Mouse (Mus musculus) embryonic facial prominence, embryonic 14.5 days (tissue): ENCODE results near the gene Dhx32. TPM values are rescaled to one million over a fixed set of nuclear protein-coding genes. Genes with fewer than 3 reads are reported as not detected.

Experiments used
- ATAC-seq: fragments of 200-750 bp; cut with Nextera tagmentation; 2 replicates; pipeline ENCODE4 v1.8.0; 2017; ENCODE audit warnings: low read depth, moderate number of reproducible peaks, moderate TSS enrichment
- DNase-seq: peaks from one replicate; pipeline ENCODE4 v3.0.0-alpha.2; 2015; ENCODE audit warnings: low spot score
- H3K27ac ChIP-seq: fragments of 300-500 bp; sonication (generic); replicated peaks from 2 replicates; pipeline ENCODE4 v1.5.1; 2014; ENCODE audit warnings: low read depth, mild to moderate bottlenecking, low read length, moderate library complexity
- H3K27me3 ChIP-seq: fragments of 300-500 bp; sonication (generic); replicated peaks from 2 replicates; pipeline ENCODE4 v1.6.1; 2014; ENCODE audit warnings: low read length; ENCODE audit not compliant: control insufficient read depth, insufficient read depth
- H3K36me3 ChIP-seq: fragments of 300-500 bp; sonication (generic); 2 replicates; pipeline ENCODE4 v1.6.1; 2014; ENCODE audit warnings: low read length, mixed read lengths; ENCODE audit not compliant: control insufficient read depth, insufficient read depth
- H3K4me1 ChIP-seq: fragments of 300-500 bp; sonication (generic); 2 replicates; pipeline ENCODE4 v1.6.1; 2014; ENCODE audit warnings: antibody characterized with exemption, low read length; ENCODE audit not compliant: control insufficient read depth, insufficient read depth
- H3K4me2 ChIP-seq: fragments of 300-500 bp; sonication (generic); 2 replicates; pipeline ENCODE4 v1.6.1; 2014; ENCODE audit warnings: low read depth, mild to moderate bottlenecking, low read length, moderate library complexity, mixed read lengths
- H3K4me3 ChIP-seq: fragments of 300-500 bp; sonication (generic); 2 replicates; pipeline ENCODE4 v1.5.1; 2014; ENCODE audit warnings: low read depth, mild to moderate bottlenecking, low read length
- H3K9ac ChIP-seq: fragments of 300-500 bp; sonication (generic); 2 replicates; pipeline ENCODE4 v1.6.1; 2014; ENCODE audit warnings: low read depth, mild to moderate bottlenecking, low read length, moderate library complexity, mixed read lengths
- H3K9me3 ChIP-seq: fragments of 300-500 bp; sonication (generic); 2 replicates; pipeline ENCODE4 v1.6.1; 2016; ENCODE audit warnings: low read length; ENCODE audit not compliant: control insufficient read depth
- WGBS: fragments of 180-500 bp; shearing (Covaris S2); extraction: QIAGEN DNeasy Blood & Tissue Kit; methylation state at CpG from one replicate; pipeline ENCODE4 v1.1.7; 2014; 5-methylcytosine and 5-hydroxymethylcytosine counted together
- polyA plus RNA-seq: library from polyadenylated mRNA; unstranded; fragments of >200 nt; fragmentation: Nextera tagmentation; extraction: Ambion mirVana; gene quantifications from 2 replicates; pipeline ENCODE4 v1.2.1, GENCODE M21; 2014

Gene Dhx32
- polyA plus RNA-seq, 1 experiment from 2014 or later: 32.2 TPM

- Histone ChIP-seq H3K27ac (no peak overlapping the region), H3K9me3 (no peaks in the 10 kb centered on the region), H3K27me3 (no peaks in the 10 kb centered on the region), H3K4me2 (no peak overlapping the region), H3K4me1 (no peaks in the 10 kb centered on the region), H3K9ac (no peak overlapping the region), H3K4me3 (no peak overlapping the region), H3K36me3 (peaks cover 3% of the 10 kb centered on the region; the same call in 1 of the 2 replicates)
- 85% methylated on average over 8 of the region's 8 CpGs for WGBS
- no peak for ATAC-seq
- DNase-seq: no peak
These were observed 35.2 kb downstream of the Dhx32 start for GRCm38 (mm10) chr7:133747372-133747771.

- Histone ChIP-seq H3K4me2 (no peak overlapping the region), H3K27me3 (no peaks in the 10 kb centered on the region), H3K4me3 (no peak overlapping the region), H3K9me3 (no peaks in the 10 kb centered on the region), H3K36me3 (peaks cover 3% of the 10 kb centered on the region; the same call in 1 of the 2 replicates), H3K4me1 (no peaks in the 10 kb centered on the region), H3K27ac (peak overlapping the region; percentile 3; the same call in 1 of the 2 replicates), H3K9ac (no peak overlapping the region)
- ATAC-seq: peak; percentile 44
- 36% methylated on average over 4 of the region's 4 CpGs for WGBS
- peak; percentile 45 for DNase-seq
These were observed 37.8 kb downstream of the Dhx32 start for GRCm38 (mm10) chr7:133744701-133745100.

- peaks cover 3% of the 10 kb centered on the region; the same call in 1 of the 2 replicates for H3K36me3 ChIP-seq
- no peak overlapping the region for H3K9ac ChIP-seq
- ATAC-seq: no peak
- no peaks in the 10 kb centered on the region for H3K27me3 ChIP-seq
- H3K9me3 ChIP-seq: no peaks in the 10 kb centered on the region
- no peaks in the 10 kb centered on the region for H3K4me1 ChIP-seq
- no peak for DNase-seq
- H3K4me2 ChIP-seq: no peak overlapping the region
- WGBS: 73% methylated on average over 1 of the region's 1 CpGs
- peak overlapping the region; percentile 3 for H3K27ac ChIP-seq
- no peak overlapping the region for H3K4me3 ChIP-seq
These were observed 38.3 kb downstream of the Dhx32 start for GRCm38 (mm10) chr7:133744209-133744608.

- Histone ChIP-seq H3K27me3 (no peaks in the 10 kb centered on the region), H3K36me3 (peaks cover 3% of the 10 kb centered on the region; the same call in 1 of the 2 replicates), H3K9ac (no peak overlapping the region), H3K4me3 (no peak overlapping the region), H3K4me1 (no peaks in the 10 kb centered on the region), H3K9me3 (no peaks in the 10 kb centered on the region), H3K4me2 (no peak overlapping the region), H3K27ac (no peak overlapping the region)
- DNase-seq (peak; percentile 59), ATAC-seq (no peak)
- whole genome bisulfite sequencing: 66% methylated on average over 4 of the region's 4 CpGs
These were observed 38.9 kb downstream of the Dhx32 start for GRCm38 (mm10) chr7:133743611-133744010.

GRCm38 (mm10) chr7:133742530-133743325 lies 39.8 kb downstream of the Dhx32 start:
- Histone ChIP-seq H3K4me2 (no peak overlapping the region), H3K9me3 (no peaks in the 10 kb centered on the region), H3K27ac (no peak overlapping the region), H3K27me3 (no peaks in the 10 kb centered on the region), H3K4me1 (no peaks in the 10 kb centered on the region), H3K9ac (no peak overlapping the region), H3K36me3 (peaks cover 2% of the 10 kb centered on the region; the same call in 1 of the 2 replicates), H3K4me3 (no peak overlapping the region)
- no peak for DNase-seq
- ATAC-seq: no peak
- WGBS: 92% methylated on average over 12 of the region's 12 CpGs

- H3K27me3 ChIP-seq: no peaks in the 10 kb centered on the region
- H3K27ac ChIP-seq: no peak overlapping the region
- 82% methylated on average over 7 of the region's 7 CpGs for WGBS
- H3K36me3 ChIP-seq: no peaks in the 10 kb centered on the region; the same call in 1 of the 2 replicates
- no peak overlapping the region for H3K4me3 ChIP-seq
- no peak overlapping the region for H3K9ac ChIP-seq
- ATAC-seq: no peak
- no peak overlapping the region for H3K4me2 ChIP-seq
- H3K9me3 ChIP-seq: no peaks in the 10 kb centered on the region
- H3K4me1 ChIP-seq: no peaks in the 10 kb centered on the region
- no peak for DNase-seq
These were observed 42.0 kb downstream of the Dhx32 start for GRCm38 (mm10) chr7:133740558-133740957.

GRCm38 (mm10) chr7:133731971-133732645 lies 50.4 kb downstream of the Dhx32 start:
- 75% methylated on average over 4 of the region's 4 CpGs for WGBS
- H3K36me3 ChIP-seq: 0 out of 2 replicates have a peak, but pooled peaks cover 6% of the 10 kb centered on the region
- H3K4me3 ChIP-seq: no peak overlapping the region
- H3K27ac ChIP-seq: no peak overlapping the region
- DNase-seq: peak; percentile 22
- no peaks in the 10 kb centered on the region for H3K4me1 ChIP-seq
- ATAC-seq: no peak; the same call in 1 of the 2 replicates
- no peak overlapping the region for H3K9ac ChIP-seq
- no peaks in the 10 kb centered on the region for H3K9me3 ChIP-seq
- H3K4me2 ChIP-seq: no peak overlapping the region
- H3K27me3 ChIP-seq: no peaks in the 10 kb centered on the region

GRCm38 (mm10) chr7:133730324-133731191 lies 52.0 kb downstream of the Dhx32 start:
- Histone ChIP-seq H3K9ac (no peak overlapping the region), H3K4me2 (no peak overlapping the region), H3K27me3 (no peaks in the 10 kb centered on the region), H3K9me3 (no peaks in the 10 kb centered on the region), H3K4me1 (no peaks in the 10 kb centered on the region), H3K4me3 (no peak overlapping the region), H3K27ac (no peak overlapping the region), H3K36me3 (0 out of 2 replicates have a peak, but pooled peaks cover 6% of the 10 kb centered on the region)
- DNase-seq (no peak), ATAC-seq (no peak)
- WGBS: 83% methylated on average over 11 of the region's 11 CpGs
